Mouse (Mus musculus) G1E (cell line): ENCODE measurements around the gene Gm20683.

Experiments
- CTCF ChIP-seq: IDR thresholded peaks from 2 replicates; pipeline ENCODE4 v1.5.1; 2012; ENCODE audit warnings: low read depth, low read length, inconsistent platforms, mixed read lengths
- GATA1 ChIP-seq: IDR thresholded peaks from 2 replicates; pipeline ENCODE4 v1.6.1; 2012; ENCODE audit warnings: borderline replicate concordance, low read length, inconsistent platforms, mixed read lengths
- POLR2AphosphoS5 ChIP-seq: IDR thresholded peaks from 2 replicates; pipeline ENCODE4 v1.6.1; 2012; ENCODE audit warnings: low read depth, low read length, inconsistent platforms; ENCODE audit not compliant: insufficient replicate concordance
- TAL1 ChIP-seq: conservative IDR thresholded peaks from 2 replicates; pipeline ENCODE4 v1.6.1; 2012; ENCODE audit warnings: low read depth, low read length, inconsistent platforms, mixed read lengths

GRCm38 (mm10) chr17:25808028-25808427 lies 33.5 kb downstream of the Gm20683 start:
- TF ChIP-seq CTCF (no peak), TAL1 (no peak), GATA1 (no peak), POLR2AphosphoS5 (no peak)
